Mouse (Mus musculus): ENCODE data around the gene Fut7.

GRCm38 (mm10) chr2:25430395-25431233 is 7.5 kb downstream of the Fut7 start:
- TF ChIP-seq POLR2A (IDR thresholded peaks at IDR 0.05; ENCODE audit: low read depth, low read length) = no peak
- no peak for TF ChIP-seq CTCF (IDR thresholded peaks at IDR 0.05; ENCODE audit: extremely low read depth, insufficient read length, insufficient replicate concordance, low read depth, low read length)

Data from small intestine, adult 2 months (tissue).